10 mouse cellular contexts compared by ENCODE assay signal in the genomic region with DNA sequence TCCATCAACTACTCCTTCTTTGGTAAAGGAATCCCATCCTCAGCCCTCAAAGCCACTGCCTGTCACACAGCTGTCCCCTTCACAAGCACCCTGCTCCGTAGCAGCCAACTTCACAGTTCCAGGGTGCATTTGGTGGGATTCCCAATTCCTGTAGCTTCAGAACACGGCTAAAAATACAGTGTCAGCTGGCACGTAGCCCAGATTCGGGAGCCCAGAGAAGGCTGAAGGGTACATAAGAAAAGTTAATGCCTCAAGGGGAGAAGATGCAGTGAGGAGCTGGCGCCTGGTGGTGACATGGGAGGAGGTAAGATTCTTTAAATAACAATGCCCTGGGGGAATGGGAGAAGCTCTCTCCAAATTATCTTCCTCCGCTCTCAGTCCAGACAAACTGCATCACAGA. TPM values are rescaled to one million over a fixed set of nuclear protein-coding genes. Genes with fewer than 3 reads are reported as not detected.
A peak's percentile ranks its signal among the peaks of the same experiment; 100 is the strongest.
DNase-seq lines count a peak whose midpoint lies in the region; ATAC-seq and TF ChIP-seq lines count a peak whose summit lies in the region.
"Had no signal": no experiment of that assay in that cellular context is flagged by ENCODE, and none has a peak within 500 bp of the region (broad histone marks: within the 10 kb centered on the region; RNA-seq: fewer than 3 reads in every experiment).

No protein-coding gene starts in this region.

- H3K27me3 ChIP-seq in forebrain, embryonic 14.5 days (replicated peaks; ENCODE audit: control insufficient read depth, insufficient read depth, low read length) = no peaks in the 10 kb centered on the region
- H3K27me3 ChIP-seq in forebrain, embryonic 10.5 days (ENCODE audit: poor library complexity, severe bottlenecking) = peaks cover 6% of the 10 kb centered on the region
- H3K27me3 ChIP-seq in midbrain, postnatal 0 days (ENCODE audit: insufficient read depth, low read length) = no peaks in the 10 kb centered on the region
- H3K27me3 ChIP-seq in midbrain, embryonic 11.5 days (ENCODE audit: control insufficient read depth, insufficient read depth, low read length) = no peaks in the 10 kb centered on the region
- H3K27me3 ChIP-seq in stomach, postnatal 0 days (ENCODE audit: control insufficient read depth, insufficient read depth, low read length) = no peaks in the 10 kb centered on the region
- H3K27me3 ChIP-seq: CH12.LX had no signal

- ATAC-seq in forebrain, embryonic 14.5 days = no peak
- peak; percentile 57; the same call in 1 of the 2 replicates for ATAC-seq in midbrain, postnatal 0 days (ENCODE audit: low FRiP score)
- no peak for ATAC-seq in midbrain, embryonic 11.5 days (ENCODE audit: low FRiP score)
- no peak for ATAC-seq in stomach, postnatal 0 days (ENCODE audit: low FRiP score, low TSS enrichment)

- DNase-seq in forebrain, embryonic 14.5 days (ENCODE audit: low spot score) = peak; percentile 41
- no peak for DNase-seq in forebrain, embryonic 10.5 days (ENCODE audit: extremely low spot score, low spot score)
- peak; percentile 49 for DNase-seq in midbrain, postnatal 0 days (ENCODE audit: low spot score)
- no peak for DNase-seq in midbrain, embryonic 11.5 days (ENCODE audit: low spot score, missing footprints)
- DNase-seq in layer of hippocampus, adult 2 months (ENCODE audit: low spot score in 2 of 2) = peak; percentile 20 to 46
- DNase-seq in stomach, postnatal 0 days (ENCODE audit: low spot score) = no peak
- no peak for DNase-seq in embryo, embryonic 10.5 days (ENCODE audit: low spot score)
- no peak for DNase-seq in urinary bladder, postnatal 10 days (ENCODE audit: low spot score)
- DNase-seq: thymus, adult 18-20 months had no signal

- H3K4me3 ChIP-seq in forebrain, embryonic 14.5 days (ENCODE audit: low read depth, low read length) = no peak overlapping the region
- H3K4me3 ChIP-seq in forebrain, embryonic 10.5 days = no peak overlapping the region
- H3K4me3 ChIP-seq in midbrain, postnatal 0 days (ENCODE audit: low read depth, low read length) = no peak overlapping the region
- H3K4me3 ChIP-seq in midbrain, embryonic 11.5 days (ENCODE audit: low read depth, low read length) = no peak overlapping the region
- no peak overlapping the region for H3K4me3 ChIP-seq in layer of hippocampus, adult 2 months
- H3K4me3 ChIP-seq in stomach, postnatal 0 days (ENCODE audit: low read depth, low read length) = no peak overlapping the region

- no peak overlapping the region for H3K4me2 ChIP-seq in forebrain, embryonic 14.5 days (ENCODE audit: low read length)
- no peak overlapping the region for H3K4me2 ChIP-seq in midbrain, postnatal 0 days (ENCODE audit: low read depth, low read length, poor library complexity, severe bottlenecking)
- H3K4me2 ChIP-seq in midbrain, embryonic 11.5 days = no peak overlapping the region
- H3K4me2 ChIP-seq in stomach, postnatal 0 days (replicated peaks; ENCODE audit: low read depth) = peak overlapping the region; percentile 20; the same call in 1 of the 2 replicates

- 47% methylated on average over 6 of the region's 6 CpGs for WGBS in forebrain, embryonic 14.5 days
- WGBS in forebrain, embryonic 10.5 days = 70% methylated on average over 6 of the region's 6 CpGs
- 44% methylated on average over 6 of the region's 6 CpGs for WGBS in midbrain, postnatal 0 days
- WGBS in midbrain, embryonic 11.5 days = 68% methylated on average over 6 of the region's 6 CpGs
- WGBS in stomach, postnatal 0 days = 41% methylated on average over 6 of the region's 6 CpGs

- no peak for TF ChIP-seq CTCF in midbrain, postnatal 0 days (IDR thresholded peaks at IDR 0.05)
- TF ChIP-seq CTCF in layer of hippocampus, adult 2 months (conservative IDR thresholded peaks at IDR 0.05) = no peak
- TF ChIP-seq CTCF in stomach, postnatal 0 days (IDR thresholded peaks at IDR 0.05; ENCODE audit: low read depth) = no peak

- no peaks in the 10 kb centered on the region for H3K4me1 ChIP-seq in forebrain, embryonic 14.5 days (ENCODE audit: control insufficient read depth, insufficient read depth, low read length)
- H3K4me1 ChIP-seq in forebrain, embryonic 10.5 days = peaks cover 4% of the 10 kb centered on the region; the same call in 1 of the 2 replicates
- no peaks in the 10 kb centered on the region for H3K4me1 ChIP-seq in midbrain, postnatal 0 days (ENCODE audit: insufficient read depth, low read length)
- no peaks in the 10 kb centered on the region for H3K4me1 ChIP-seq in midbrain, embryonic 11.5 days (ENCODE audit: control insufficient read depth, insufficient read depth, low read length)
- H3K4me1 ChIP-seq in stomach, postnatal 0 days (replicated peaks; ENCODE audit: control insufficient read depth, insufficient read depth) = no peaks in the 10 kb centered on the region

- no peaks in the 10 kb centered on the region for H3K9me3 ChIP-seq in forebrain, embryonic 14.5 days (replicated peaks; ENCODE audit: control insufficient read depth, low read length)
- peaks cover 5% of the 10 kb centered on the region for H3K9me3 ChIP-seq in forebrain, embryonic 10.5 days
- no peaks in the 10 kb centered on the region for H3K9me3 ChIP-seq in midbrain, postnatal 0 days (ENCODE audit: low read length)
- no peaks in the 10 kb centered on the region; the same call in 1 of the 2 replicates for H3K9me3 ChIP-seq in midbrain, embryonic 11.5 days (ENCODE audit: control insufficient read depth, low read length)
- no peaks in the 10 kb centered on the region for H3K9me3 ChIP-seq in stomach, postnatal 0 days (ENCODE audit: control insufficient read depth, low read length)

- no peak overlapping the region for H3K9ac ChIP-seq in forebrain, embryonic 14.5 days (ENCODE audit: low read length)
- H3K9ac ChIP-seq in midbrain, postnatal 0 days (replicated peaks; ENCODE audit: low read length, poor library complexity, severe bottlenecking) = no peak overlapping the region
- no peak overlapping the region for H3K9ac ChIP-seq in midbrain, embryonic 11.5 days (ENCODE audit: low read length)
- H3K9ac ChIP-seq in stomach, postnatal 0 days (ENCODE audit: low read length) = no peak overlapping the region

- no peak overlapping the region for H3K27ac ChIP-seq in forebrain, embryonic 14.5 days (ENCODE audit: low read depth, low read length)
- no peak overlapping the region for H3K27ac ChIP-seq in forebrain, embryonic 10.5 days
- H3K27ac ChIP-seq in midbrain, postnatal 0 days (ENCODE audit: low read depth, low read length) = no peak overlapping the region
- H3K27ac ChIP-seq in midbrain, embryonic 11.5 days (ENCODE audit: low read depth, low read length) = no peak overlapping the region
- peak overlapping the region; percentile 53; the same call in 1 of the 2 replicates for H3K27ac ChIP-seq in layer of hippocampus, adult 2 months
- H3K27ac ChIP-seq in stomach, postnatal 0 days (replicated peaks) = no peak overlapping the region

- TF ChIP-seq EP300 in stomach, postnatal 0 days (optimal IDR thresholded peaks at IDR 0.05) = no peak

- H3K36me3 ChIP-seq in forebrain, embryonic 14.5 days (ENCODE audit: control insufficient read depth, insufficient read depth, low read length) = no peaks in the 10 kb centered on the region
- H3K36me3 ChIP-seq in forebrain, embryonic 10.5 days (replicated peaks) = no peaks in the 10 kb centered on the region
- H3K36me3 ChIP-seq in midbrain, postnatal 0 days (ENCODE audit: insufficient read depth, low read length) = no peaks in the 10 kb centered on the region
- no peaks in the 10 kb centered on the region for H3K36me3 ChIP-seq in midbrain, embryonic 11.5 days (ENCODE audit: control insufficient read depth, insufficient read depth, low read length)
- H3K36me3 ChIP-seq in stomach, postnatal 0 days (ENCODE audit: control insufficient read depth, insufficient read depth, low read length) = no peaks in the 10 kb centered on the region

RNA-seq across cellular contexts. Expression of a gene that starts 34.1 kb away (rescaled TPM):
- polyA plus RNA-seq in forebrain, embryonic 14.5 days (2014; fragmentation: Nextera tagmentation; extraction: Ambion mirVana) = 0.66 and 0.70 TPM in 2 replicates
- 2.3 TPM in 2 replicates for polyA plus RNA-seq in forebrain, embryonic 10.5 days (2016; fragmentation: Nextera tagmentation; extraction: Ambion mirVana)
- 8.6 and 8.9 TPM in 2 replicates for total RNA-seq in midbrain, postnatal 0 days (2014; rRNA removed)
- 2.0 and 2.2 TPM in 2 replicates for polyA plus RNA-seq in midbrain, postnatal 0 days (2015; fragmentation: Nextera tagmentation; extraction: Ambion mirVana)
- polyA plus RNA-seq in midbrain, embryonic 11.5 days (2014; fragmentation: Nextera tagmentation; extraction: Ambion mirVana) = 1.0 and 1.5 TPM in 2 replicates
- 10 to 100 TPM in 1 of 2 experiments, 1 to 10 TPM in 1; 9.9 to 10.3 TPM for total RNA-seq in layer of hippocampus, adult 2 months (2021)
- polyA plus RNA-seq in stomach, postnatal 0 days (2015; fragmentation: Nextera tagmentation; extraction: Ambion mirVana) = 3.2 and 3.4 TPM in 2 replicates

Comparison
In these comparisons a context has a peak if more than half of its experiments do, and no peak if none do; other contexts are left out.
1. DNase-seq: peak in forebrain, embryonic 14.5 days (single experiment), midbrain, postnatal 0 days (single experiment) and layer of hippocampus, adult 2 months (2 of 2); none in forebrain, embryonic 10.5 days (single experiment), midbrain, embryonic 11.5 days (single experiment), stomach, postnatal 0 days (single experiment), embryo, embryonic 10.5 days (single experiment) and urinary bladder, postnatal 10 days (single experiment).